In the genomic region with DNA sequence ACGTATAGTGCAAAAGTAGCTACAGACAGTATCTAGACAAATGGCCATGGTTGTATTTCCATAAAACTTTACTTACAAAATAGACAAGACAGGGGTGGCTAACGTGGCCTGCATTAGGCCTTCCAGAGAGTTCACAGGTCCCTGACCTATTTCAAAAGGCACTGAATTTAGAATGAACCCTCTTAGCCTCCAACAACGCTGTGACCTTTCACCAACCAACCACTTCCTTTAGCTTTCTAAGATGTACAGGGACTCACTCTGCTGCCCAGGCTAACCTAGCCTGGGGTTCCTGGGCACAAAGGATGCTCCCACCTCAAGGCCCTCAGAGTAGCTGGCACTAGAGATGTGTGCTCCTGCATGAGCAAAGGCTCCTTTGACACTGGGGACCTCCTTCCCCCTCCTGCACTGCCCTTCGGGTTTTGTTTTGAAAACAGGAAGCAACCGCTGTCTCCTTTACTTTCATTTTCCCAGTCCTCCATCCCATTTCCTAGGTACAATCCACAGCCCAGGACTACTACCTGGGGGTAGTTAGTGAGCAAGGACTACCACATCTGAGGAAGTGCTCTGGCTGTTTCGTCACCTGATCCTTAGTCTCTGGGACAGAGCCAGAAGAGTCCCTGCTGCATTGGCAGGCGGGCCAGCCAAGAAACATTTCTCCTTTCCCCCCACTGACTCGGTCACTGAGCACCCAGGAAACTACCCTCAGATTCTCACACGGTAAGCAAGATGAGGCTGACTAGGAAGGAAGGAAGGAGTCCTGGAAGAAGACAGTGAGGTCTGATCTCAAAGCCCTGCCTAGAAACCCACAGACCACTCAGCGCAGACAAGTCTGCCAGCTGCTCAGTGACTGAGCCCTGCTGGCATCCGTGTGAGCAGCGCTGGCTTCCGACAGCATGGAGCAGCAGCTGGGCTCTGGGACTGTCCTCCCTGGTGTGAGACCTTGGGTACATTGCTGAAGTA, we compare ENCODE assay signal across 8 mouse cellular contexts. TPM values are rescaled to one million over a fixed set of nuclear protein-coding genes. Genes with fewer than 3 reads are reported as not detected.
DNase-seq lines count a peak whose midpoint lies in the region; ATAC-seq and TF ChIP-seq lines count a peak whose summit lies in the region.

No protein-coding gene starts in this region.

- no peaks in the 10 kb centered on the region for H3K27me3 ChIP-seq in C2C12 (ENCODE audit: control insufficient read depth, insufficient read depth, insufficient read length)
- H3K27me3 ChIP-seq in lung, embryonic 14.5 days (ENCODE audit: insufficient read depth, low read length), result no peaks in the 10 kb centered on the region

- no peak overlapping the region for H3K27ac ChIP-seq in lung, embryonic 14.5 days (ENCODE audit: low read depth)

- peak; percentile 77 for ATAC-seq in lung, embryonic 14.5 days (ENCODE audit: insufficient read depth)

- H3K9me3 ChIP-seq in lung, embryonic 14.5 days (ENCODE audit: low read depth, low read length), result no peaks in the 10 kb centered on the region

- H3K79me2 ChIP-seq in C2C12 (ENCODE audit: control insufficient read depth, insufficient read depth), result peaks cover 99% of the 10 kb centered on the region

- WGBS in lung, embryonic 14.5 days, result 44% methylated on average over 13 of the region's 13 CpGs

- H3K4me3 ChIP-seq in C2C12 (ENCODE audit: insufficient read depth, poor library complexity, severe bottlenecking), result peak overlapping the region; percentile 22
- H3K4me3 ChIP-seq in lung, embryonic 14.5 days (ENCODE audit: low read depth, low read length), result 0 out of 2 replicates have a peak overlapping the region, but pooled peaks have one; percentile 2

- intact Hi-C loops in gastrocnemius, postnatal 36 days (cut with DNase I), result no loop called here
- intact Hi-C loops in heart, postnatal 10 days (cut with DNase I), result no loop called here

- peaks cover 86% of the 10 kb centered on the region for H3K79me3 ChIP-seq in C2C12 (ENCODE audit: low read depth)

- peak overlapping the region; percentile 66 for H3ac ChIP-seq in C2C12 (ENCODE audit: control insufficient read depth, insufficient read length, low read depth)

- H3K4me1 ChIP-seq in lung, embryonic 14.5 days (ENCODE audit: insufficient read depth), result peaks cover 5% of the 10 kb centered on the region; the same call in 1 of the 2 replicates

- peak overlapping the region; percentile 26 for H3K4me2 ChIP-seq in lung, embryonic 14.5 days

- TF ChIP-seq CTCF in C2C12 (IDR thresholded peaks at IDR 0.05; ENCODE audit: control insufficient read depth, insufficient read depth, insufficient read length), result no peak
- TF ChIP-seq CTCF in lung, embryonic 14.5 days (IDR thresholded peaks at IDR 0.05; ENCODE audit: low read depth), result no peak

- peaks cover 15% of the 10 kb centered on the region for H3K36me3 ChIP-seq in C2C12 (ENCODE audit: control insufficient read depth, insufficient read depth)
- H3K36me3 ChIP-seq in lung, embryonic 14.5 days (ENCODE audit: insufficient read depth), result no peaks in the 10 kb centered on the region

- DNase-seq in gastrocnemius, adult 18-20 months (ENCODE audit: low spot score), result peak; percentile 45
- DNase-seq in gastrocnemius, postnatal 36 days, result no peak
- peak; percentile 13 for DNase-seq in brain, adult 2 months (ENCODE audit: low read depth, low spot score)
- peak; percentile 38 to 55 for DNase-seq in heart, postnatal 10 days
- peak; percentile 41 for DNase-seq in lung, embryonic 14.5 days
- DNase-seq in thymus, adult 18-20 months, result peak; percentile 14 to 35
- DNase-seq in cerebellum, adult 9-11 months, result no peak

- 0 out of 2 replicates have a peak overlapping the region, but pooled peaks have one; percentile 0 for H3K9ac ChIP-seq in lung, embryonic 14.5 days

TF ChIP-seq in C2C12, 6 proteins besides CTCF, POLR2A, EP300 and RAD21:
- peak; percentile 92 for TF ChIP-seq MYOD1 (IDR thresholded peaks at IDR 0.05; ENCODE audit: control insufficient read depth, insufficient read length, low read depth)
- TF ChIP-seq MAX (IDR thresholded peaks at IDR 0.05), result no peak
- peak; percentile 3 for TF ChIP-seq USF1 (IDR thresholded peaks at IDR 0.05; ENCODE audit: low read depth)

RNA-seq across cellular contexts. Expression of a gene that starts 8.9 kb away (rescaled TPM):
- 1 to 10 TPM; 5.0 to 6.0 TPM for total RNA-seq in gastrocnemius, adult 18-20 months (2021)
- total RNA-seq in gastrocnemius, postnatal 36 days (2021), result 1 to 10 TPM; 3.3 to 5.6 TPM
- 23.6 TPM for polyA plus RNA-seq in C2C12 (2012; fragmentation: generic; extraction: Trizol)
- 10 to 100 TPM; 13.9 to 14.5 TPM for total RNA-seq in heart, postnatal 10 days (2021)
- 3.3 and 4.2 TPM in 2 replicates for polyA plus RNA-seq in lung, embryonic 14.5 days (2014; fragmentation: Nextera tagmentation; extraction: Ambion mirVana)

Comparison
In these comparisons a context has a peak if more than half of its experiments do, and no peak if none do; other contexts are left out.
1. DNase-seq: peak in gastrocnemius, adult 18-20 months (single experiment), brain, adult 2 months (single experiment), heart, postnatal 10 days (2 of 2), lung, embryonic 14.5 days (single experiment) and thymus, adult 18-20 months (2 of 2); none in gastrocnemius, postnatal 36 days (0 of 2) and cerebellum, adult 9-11 months (single experiment).